Mouse (Mus musculus): ENCODE results near the gene Bbc3. TPM values are rescaled to one million over a fixed set of nuclear protein-coding genes. Genes with fewer than 3 reads are reported as not detected.

Bbc3 gene
- total RNA-seq, 2 experiments from 2014 or later: 30.1 to 34.6 TPM

GRCm38 (mm10) chr7:16311453-16312004 is 3.3 kb downstream of the Bbc3 start:
- intact Hi-C loops (cut with DNase I): loop anchor here (2.0 kb wide), 1 partner anchor 15 kb away; no protein-coding TSS in a partner anchor
- peak in 1 of 2 experiments; percentile 58 for DNase-seq (ENCODE audit: extremely low spot score in 1 of 2, low spot score in 2 of 2)

GRCm38 (mm10) chr7:16312011-16312671 is 3.9 kb downstream of the Bbc3 start:
- DNase-seq (ENCODE audit: extremely low spot score in 1 of 2, low spot score in 2 of 2): peak in 1 of 2 experiments; percentile 70
- intact Hi-C loops (cut with DNase I): no loop called here

- intact Hi-C loops (cut with DNase I): no loop called here
- peak; percentile 24 to 91 for DNase-seq (ENCODE audit: extremely low spot score in 1 of 2, low spot score in 2 of 2)
Observed at GRCm38 (mm10) chr7:16312672-16313311, 4.6 kb downstream of the Bbc3 start.

GRCm38 (mm10) chr7:16313481-16314220 is 5.5 kb downstream of the Bbc3 start:
- intact Hi-C loops (cut with DNase I): no loop called here
- DNase-seq (ENCODE audit: extremely low spot score in 1 of 2, low spot score in 2 of 2): peak; percentile 55 to 91

- intact Hi-C loops (cut with DNase I): no loop called here
- DNase-seq (ENCODE audit: extremely low spot score in 1 of 2, low spot score in 2 of 2): no peak
Observed at GRCm38 (mm10) chr7:16314221-16314775, 6.1 kb downstream of the Bbc3 start.

GRCm38 (mm10) chr7:16315222-16315759 is 7.1 kb downstream of the Bbc3 start:
- DNase-seq (ENCODE audit: extremely low spot score in 1 of 2, low spot score in 2 of 2): no peak
- intact Hi-C loops (cut with DNase I): no loop called here

GRCm38 (mm10) chr7:16317094-16317493 is 8.9 kb downstream of the Bbc3 start:
- intact Hi-C loops (cut with DNase I): no loop called here
- no peak for DNase-seq (ENCODE audit: extremely low spot score in 1 of 2, low spot score in 2 of 2)

GRCm38 (mm10) chr7:16319216-16319615 is 11.0 kb downstream of the Bbc3 start:
- DNase-seq (ENCODE audit: extremely low spot score in 1 of 2, low spot score in 2 of 2): no peak
- intact Hi-C loops (cut with DNase I): no loop called here

GRCm38 (mm10) chr7:16320479-16320878 is 12.3 kb downstream of the Bbc3 start:
- DNase-seq (ENCODE audit: extremely low spot score in 1 of 2, low spot score in 2 of 2): no peak
- intact Hi-C loops (cut with DNase I): no loop called here

- intact Hi-C loops (cut with DNase I): loop anchor here (5.0 kb wide), 1 partner anchor 32 kb away; no protein-coding TSS in a partner anchor
Observed at GRCm38 (mm10) chr7:16324661-16325060, 16.5 kb downstream of the Bbc3 start.

GRCm38 (mm10) chr7:16325920-16326606 is 17.9 kb downstream of the Bbc3 start:
- intact Hi-C loops (cut with DNase I): loop anchor here (5.0 kb wide), 1 partner anchor 34 kb away; no protein-coding TSS in a partner anchor
- DNase-seq (ENCODE audit: extremely low spot score in 1 of 2, low spot score in 2 of 2): peak in 1 of 2 experiments; percentile 58

More at GRCm38 (mm10) chr7:16324661-16325060, 16.5 kb downstream of the Bbc3 start:
- no peak for DNase-seq (ENCODE audit: extremely low spot score in 1 of 2, low spot score in 2 of 2)

- no peak for DNase-seq (ENCODE audit: extremely low spot score in 1 of 2, low spot score in 2 of 2)
- intact Hi-C loops (cut with DNase I): loop anchor here (5.0 kb wide), 1 partner anchor 34 kb away; no protein-coding TSS in a partner anchor
Observed at GRCm38 (mm10) chr7:16326607-16326971, 18.4 kb downstream of the Bbc3 start.

GRCm38 (mm10) chr7:16329146-16329545 is 21.0 kb downstream of the Bbc3 start:
- DNase-seq (ENCODE audit: extremely low spot score in 1 of 2, low spot score in 2 of 2): no peak
- intact Hi-C loops (cut with DNase I): loop anchor here (5.0 kb wide), 1 partner anchor 37 kb away; no protein-coding TSS in a partner anchor

- no peak for DNase-seq (ENCODE audit: extremely low spot score in 1 of 2, low spot score in 2 of 2)
- intact Hi-C loops (cut with DNase I): no loop called here
Observed at GRCm38 (mm10) chr7:16337733-16338132, 29.5 kb downstream of the Bbc3 start.

GRCm38 (mm10) chr7:16344598-16344997 is 36.4 kb downstream of the Bbc3 start:
- no peak for DNase-seq (ENCODE audit: extremely low spot score in 1 of 2, low spot score in 2 of 2)
- intact Hi-C loops (cut with DNase I): no loop called here

- DNase-seq (ENCODE audit: extremely low spot score in 1 of 2, low spot score in 2 of 2): no peak
- intact Hi-C loops (cut with DNase I): no loop called here
Observed at GRCm38 (mm10) chr7:16345297-16345696, 37.1 kb downstream of the Bbc3 start.

GRCm38 (mm10) chr7:16349999-16350398 is 41.8 kb downstream of the Bbc3 start:
- no peak for DNase-seq (ENCODE audit: extremely low spot score in 1 of 2, low spot score in 2 of 2)
- intact Hi-C loops (cut with DNase I): no loop called here

All from left cerebral cortex, postnatal 10 days (tissue).